In genomic region chr6:32381516-32381915, GRCm38 (mm10) we compare ENCODE assay signal across 36 mouse cellular contexts.
A peak's percentile ranks its signal among the peaks of the same experiment; 100 is the strongest.
DNase-seq lines count a peak whose midpoint lies in the region; ATAC-seq and TF ChIP-seq lines count a peak whose summit lies in the region.
"Had no signal": no experiment of that assay in that cellular context is flagged by ENCODE, and none has a peak within 500 bp of the region (broad histone marks: within the 10 kb centered on the region; RNA-seq: fewer than 3 reads in every experiment).

No protein-coding gene starts in this region.

- no peaks in the 10 kb centered on the region for H3K36me3 ChIP-seq in forebrain, embryonic 10.5 days (replicated peaks)
- H3K36me3 ChIP-seq in forebrain, embryonic 11.5 days (ENCODE audit: control insufficient read depth, insufficient read depth, low read length): no peaks in the 10 kb centered on the region
- H3K36me3 ChIP-seq in limb, embryonic 14.5 days (ENCODE audit: control insufficient read depth, insufficient read depth, low read length): no peaks in the 10 kb centered on the region
- H3K36me3 ChIP-seq in liver, embryonic 12.5 days: no peaks in the 10 kb centered on the region
- H3K36me3 ChIP-seq: heart, embryonic 12.5 days; hindbrain, embryonic 13.5 days; liver, embryonic 13.5 days; midbrain, embryonic 10.5 days; neural tube, embryonic 13.5 days; stomach, embryonic 15.5 days had no signal

- H3K9me3 ChIP-seq in forebrain, embryonic 10.5 days: no peaks in the 10 kb centered on the region
- no peaks in the 10 kb centered on the region for H3K9me3 ChIP-seq in forebrain, embryonic 11.5 days (ENCODE audit: control insufficient read depth, low read length)
- no peaks in the 10 kb centered on the region for H3K9me3 ChIP-seq in limb, embryonic 14.5 days (ENCODE audit: control insufficient read depth, low read length)
- H3K9me3 ChIP-seq in liver, embryonic 12.5 days (replicated peaks): no peaks in the 10 kb centered on the region
- H3K9me3 ChIP-seq: forebrain, embryonic 13.5 days; heart, embryonic 12.5 days; hindbrain, embryonic 13.5 days; liver, embryonic 13.5 days; midbrain, embryonic 10.5 days; neural tube, embryonic 13.5 days; stomach, embryonic 15.5 days had no signal

- TF ChIP-seq POLR2A in limb, embryonic 14.5 days (IDR thresholded peaks at IDR 0.05; ENCODE audit: borderline replicate concordance, extremely low read depth, insufficient read depth, insufficient read length): no peak

- peaks cover 29% of the 10 kb centered on the region for H3K4me1 ChIP-seq in forebrain, embryonic 10.5 days
- H3K4me1 ChIP-seq in forebrain, embryonic 11.5 days (replicated peaks; ENCODE audit: control insufficient read depth, insufficient read depth, low read length): no peaks in the 10 kb centered on the region; the same call in 1 of the 2 replicates
- no peaks in the 10 kb centered on the region for H3K4me1 ChIP-seq in limb, embryonic 14.5 days (ENCODE audit: control insufficient read depth, insufficient read depth, low read length)
- H3K4me1 ChIP-seq in liver, embryonic 12.5 days: no peaks in the 10 kb centered on the region
- H3K4me1 ChIP-seq: liver, embryonic 13.5 days; stomach, embryonic 15.5 days had no signal

- no peak overlapping the region for H3K9ac ChIP-seq in forebrain, embryonic 11.5 days (ENCODE audit: low read length)
- no peak overlapping the region for H3K9ac ChIP-seq in limb, embryonic 14.5 days (ENCODE audit: low read depth, low read length, severe bottlenecking)
- no peak overlapping the region for H3K9ac ChIP-seq in liver, embryonic 12.5 days
- H3K9ac ChIP-seq: forebrain, embryonic 13.5 days; heart, embryonic 12.5 days; hindbrain, embryonic 13.5 days; liver, embryonic 13.5 days; neural tube, embryonic 13.5 days; stomach, embryonic 15.5 days had no signal

- 75% methylated on average over 10 of the region's 10 CpGs for WGBS in forebrain, embryonic 10.5 days
- WGBS in forebrain, embryonic 11.5 days: 75% methylated on average over 10 of the region's 10 CpGs
- WGBS in limb, embryonic 14.5 days: 7% methylated on average over 10 of the region's 10 CpGs
- 69% methylated on average over 10 of the region's 10 CpGs for WGBS in liver, embryonic 12.5 days (ENCODE audit: insufficient replicate concordance)

- no peak overlapping the region for H3K4me3 ChIP-seq in forebrain, embryonic 10.5 days
- H3K4me3 ChIP-seq in forebrain, embryonic 11.5 days (ENCODE audit: low read depth, low read length): no peak overlapping the region
- H3K4me3 ChIP-seq in limb, embryonic 14.5 days (replicated peaks; ENCODE audit: low read length): no peak overlapping the region
- no peak overlapping the region for H3K4me3 ChIP-seq in liver, embryonic 12.5 days
- H3K4me3 ChIP-seq: erythroblast, embryonic 14.5 days; forebrain, embryonic 13.5 days; heart, embryonic 12.5 days; hindbrain, embryonic 13.5 days; liver, embryonic 13.5 days; midbrain, embryonic 10.5 days; neural tube, embryonic 13.5 days; stomach, embryonic 15.5 days had no signal

- peak; percentile 21 for DNase-seq in forebrain, embryonic 10.5 days (ENCODE audit: extremely low spot score, low spot score)
- DNase-seq in forebrain, embryonic 11.5 days (ENCODE audit: low spot score): no peak
- peak; percentile 44 for DNase-seq in embryo, embryonic 10.5 days (ENCODE audit: low spot score)
- peak; percentile 64 for DNase-seq in forelimb bud, embryonic 11.5 days (ENCODE audit: low read depth, low spot score)
- DNase-seq in limb, embryonic 14.5 days (ENCODE audit: low spot score): peak; percentile 29
- no peak for DNase-seq in cerebellum, adult 9-10 months
- DNase-seq: adrenal gland, adult 2 months; adrenal gland, postnatal 36 days; cerebellum, adult 11 months; cerebellum, adult 9-11 months; gastrocnemius, postnatal 25 days; heart, adult 11 months; heart, postnatal 4 days; kidney, adult 8-10 months; kidney, postnatal 4 days; layer of hippocampus, postnatal 36 days; left cerebral cortex, postnatal 4 days; liver, embryonic 13.5 days; lung, adult 18-20 months; right cerebral cortex, postnatal 14 days; thymus, postnatal 25 days had no signal

- no peak overlapping the region for H3K27ac ChIP-seq in forebrain, embryonic 10.5 days
- no peak overlapping the region for H3K27ac ChIP-seq in forebrain, embryonic 11.5 days (ENCODE audit: low read depth, low read length)
- H3K27ac ChIP-seq in limb, embryonic 14.5 days (replicated peaks; ENCODE audit: low read depth, low read length): no peak overlapping the region
- no peak overlapping the region for H3K27ac ChIP-seq in liver, embryonic 12.5 days
- H3K27ac ChIP-seq: forebrain, embryonic 13.5 days; hindbrain, embryonic 13.5 days; kidney, postnatal 0 days; liver, embryonic 13.5 days; macrophage; midbrain, embryonic 10.5 days; neural tube, embryonic 13.5 days; stomach, embryonic 15.5 days had no signal

- no peaks in the 10 kb centered on the region for H3K27me3 ChIP-seq in forebrain, embryonic 10.5 days (ENCODE audit: poor library complexity, severe bottlenecking)
- no peaks in the 10 kb centered on the region for H3K27me3 ChIP-seq in forebrain, embryonic 11.5 days (ENCODE audit: control insufficient read depth, insufficient read depth, low read length)
- H3K27me3 ChIP-seq in limb, embryonic 14.5 days (ENCODE audit: control insufficient read depth, insufficient read depth, low read length): no peaks in the 10 kb centered on the region
- no peaks in the 10 kb centered on the region for H3K27me3 ChIP-seq in liver, embryonic 12.5 days (replicated peaks)
- H3K27me3 ChIP-seq: forebrain, embryonic 13.5 days; heart, embryonic 12.5 days; hindbrain, embryonic 13.5 days; liver, embryonic 13.5 days; neural tube, embryonic 13.5 days; stomach, embryonic 15.5 days had no signal

- no peak overlapping the region for H3K4me2 ChIP-seq in forebrain, embryonic 11.5 days (ENCODE audit: low read depth, low read length, severe bottlenecking)
- H3K4me2 ChIP-seq in limb, embryonic 14.5 days (replicated peaks; ENCODE audit: low read depth, low read length, severe bottlenecking): no peak overlapping the region
- no peak overlapping the region for H3K4me2 ChIP-seq in liver, embryonic 12.5 days
- H3K4me2 ChIP-seq: forebrain, embryonic 13.5 days; heart, embryonic 12.5 days; hindbrain, embryonic 13.5 days; liver, embryonic 13.5 days; neural tube, embryonic 13.5 days; stomach, embryonic 15.5 days had no signal

- ATAC-seq in forebrain, embryonic 11.5 days (replicated peaks; ENCODE audit: low FRiP score): no peak
- ATAC-seq in limb, embryonic 14.5 days (ENCODE audit: low FRiP score, low read depth): no peak
- no peak for ATAC-seq in liver, embryonic 12.5 days
- ATAC-seq in frontal cortex, adult (ENCODE audit: low TSS enrichment): no peak
- ATAC-seq: activated CD4-positive, CD25-positive, alpha-beta regulatory T cell, adult 4 months; forebrain, embryonic 13.5 days; intestine, embryonic 16.5 days; lung, postnatal 0 days; midbrain, embryonic 16.5 days had no signal

Comparison
In these comparisons a context has a peak if more than half of its experiments do, and no peak if none do; other contexts are left out.
1. DNase-seq: peak in forebrain, embryonic 10.5 days (single experiment), embryo, embryonic 10.5 days (single experiment), forelimb bud, embryonic 11.5 days (single experiment) and limb, embryonic 14.5 days (single experiment); none in forebrain, embryonic 11.5 days (single experiment) and cerebellum, adult 9-10 months (single experiment).